Mouse (Mus musculus) layer of hippocampus, postnatal 36 days (tissue): Measurements from ENCODE around the gene Svop. TPM values are rescaled to one million over a fixed set of nuclear protein-coding genes. Genes with fewer than 3 reads are reported as not detected.

ENCODE experiments used
- DNase-seq, 2 experiments: peaks; one replicate each; pipeline ENCODE4 v3.0.0; 2022
- total RNA-seq, 2 experiments: library from RNA; stranded (reverse); gene quantifications; 2 replicates each; pipeline ENCODE4 v1.2.3; 2021

Gene Svop
- total RNA-seq, 2 experiments from 2014 or later: 170 to 175 TPM

GRCm38 (mm10) chr5:113993487-113994465, 97.6 kb downstream of the Svop start, which contains the start of gene Ssh1:
Ssh1 (minus strand) TSS chr5:113993894.
- peak; percentile 83 to 86 for DNase-seq

GRCm38 (mm10) chr5:113993031-113993486, 98.3 kb downstream of the Svop start:
- peak; percentile 43 to 57 for DNase-seq

DNA sequence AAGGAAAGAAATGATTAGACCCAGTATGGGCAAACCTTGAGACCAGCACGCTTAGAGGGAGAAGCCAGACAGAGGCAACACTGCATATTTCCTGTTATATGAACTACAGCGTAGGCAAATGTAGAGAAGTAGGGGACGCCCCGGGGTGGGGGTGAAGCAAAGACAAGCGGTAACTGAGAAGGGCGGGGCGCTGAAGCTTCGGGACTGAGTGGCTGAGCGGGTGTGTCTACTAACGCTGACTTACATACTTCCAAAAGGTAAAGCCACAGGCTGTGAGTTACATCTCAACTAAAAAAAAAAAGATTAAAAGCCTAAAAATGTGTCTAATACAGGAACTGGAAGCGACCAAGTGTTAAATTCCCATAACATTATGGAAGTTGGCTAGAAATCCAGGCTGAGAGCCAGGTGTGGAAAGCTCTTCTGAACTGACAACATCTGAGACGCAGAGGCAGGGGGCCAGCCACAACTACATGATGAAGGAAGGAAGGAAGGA, 99.0 kb downstream of the Svop start:
- no peak for DNase-seq

- no peak for DNase-seq
Observed at GRCm38 (mm10) chr5:113991141-113991540, 100.2 kb downstream of the Svop start.

GRCm38 (mm10) chr5:113990593-113990992, 100.8 kb downstream of the Svop start:
- no peak for DNase-seq

GRCm38 (mm10) chr5:113989437-113990024, 101.8 kb downstream of the Svop start:
- no peak for DNase-seq

DNA sequence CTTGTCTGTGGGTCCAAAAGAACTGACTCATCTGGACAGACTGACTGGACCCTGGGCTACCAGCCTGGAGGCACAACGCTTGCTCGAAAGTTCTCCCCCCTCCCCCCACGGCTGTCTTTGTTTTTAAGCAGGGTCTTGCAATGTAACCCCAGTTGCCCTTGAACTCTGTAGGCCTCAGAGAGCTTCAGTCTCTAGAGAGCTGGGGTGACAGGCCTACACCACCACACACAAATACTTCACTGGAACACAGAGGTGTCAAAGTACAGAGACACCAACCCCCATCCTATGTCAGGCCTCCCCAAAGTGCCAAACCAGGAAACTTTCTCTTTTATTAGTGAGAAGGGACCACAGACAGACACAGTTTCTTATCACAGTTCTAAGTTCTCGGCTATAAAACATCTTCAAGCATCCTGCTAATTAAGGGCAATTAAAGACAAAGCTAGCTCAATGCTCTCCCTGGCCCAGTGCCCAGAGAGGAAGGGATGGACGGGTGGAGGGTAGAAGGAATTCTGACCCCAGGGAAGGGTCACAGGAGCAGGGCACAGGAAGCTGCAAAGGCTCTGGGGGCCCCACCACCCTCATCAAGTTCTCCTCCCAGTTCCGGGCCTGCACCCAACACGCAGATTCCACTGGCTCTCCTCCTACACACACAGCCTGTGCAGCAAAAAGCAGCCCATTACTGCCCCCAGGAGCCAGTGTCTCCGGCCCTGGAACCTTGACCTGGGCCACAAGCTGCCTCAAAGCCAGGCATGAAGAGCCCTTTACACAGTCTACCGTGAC, 105.0 kb downstream of the Svop start:
- DNase-seq: peak in 1 of 2 experiments; percentile 60

DNA sequence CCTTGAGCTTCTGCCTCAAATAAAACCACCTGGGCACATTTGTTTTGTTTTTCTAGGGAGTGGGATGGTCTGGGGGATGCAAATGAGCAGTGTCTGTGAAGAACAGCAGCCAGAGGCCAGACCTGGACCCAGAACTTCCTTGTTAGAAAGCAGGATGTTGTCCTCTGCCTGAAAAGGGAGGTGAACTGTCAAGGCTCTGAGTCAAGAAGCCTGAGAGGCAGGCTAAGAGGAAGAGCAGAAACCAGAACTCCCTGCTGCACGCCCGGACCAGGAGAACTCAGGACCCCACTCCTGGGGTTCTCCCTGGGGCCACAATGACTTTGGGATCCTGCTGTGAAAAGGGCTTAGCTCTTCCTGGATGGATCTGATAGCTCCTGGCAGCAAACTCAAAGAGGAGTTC, 105.6 kb downstream of the Svop start:
- DNase-seq: no peak

DNA sequence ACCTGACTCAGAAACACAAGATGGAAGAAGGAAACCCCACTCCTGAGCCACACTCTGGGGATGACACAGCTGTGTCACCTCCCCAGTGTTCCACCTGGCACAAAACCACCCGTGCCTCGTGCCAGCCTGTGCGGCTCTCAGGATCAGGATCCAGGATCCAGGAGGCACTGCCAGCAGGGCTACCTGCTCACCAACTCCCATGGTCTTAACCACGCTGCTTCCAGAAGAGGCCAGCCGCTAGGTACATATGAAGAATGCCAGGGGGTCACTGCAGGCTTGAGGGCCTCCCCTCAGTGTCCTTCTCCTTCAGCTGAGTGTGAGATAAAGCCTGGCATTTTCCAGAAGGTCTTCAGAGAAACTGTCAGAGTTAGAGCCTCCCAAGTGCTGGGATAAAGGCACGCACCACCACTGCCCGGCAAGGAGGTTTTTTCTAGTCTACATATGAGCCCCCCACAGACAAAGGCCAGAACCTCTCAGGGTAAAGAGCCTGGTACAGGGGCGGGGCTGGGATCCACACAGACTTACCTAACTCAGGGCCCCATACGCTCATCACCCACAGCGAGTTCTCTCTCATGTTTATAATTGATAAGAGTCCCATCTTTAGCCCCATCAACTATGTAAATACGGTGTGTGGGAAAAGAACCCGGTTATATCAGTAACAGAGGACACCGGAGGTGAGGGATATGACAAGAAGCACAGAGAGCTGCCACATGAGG, 107.2 kb downstream of the Svop start:
- no peak for DNase-seq

GRCm38 (mm10) chr5:113983541-113983940, 107.8 kb downstream of the Svop start:
- no peak for DNase-seq

DNA sequence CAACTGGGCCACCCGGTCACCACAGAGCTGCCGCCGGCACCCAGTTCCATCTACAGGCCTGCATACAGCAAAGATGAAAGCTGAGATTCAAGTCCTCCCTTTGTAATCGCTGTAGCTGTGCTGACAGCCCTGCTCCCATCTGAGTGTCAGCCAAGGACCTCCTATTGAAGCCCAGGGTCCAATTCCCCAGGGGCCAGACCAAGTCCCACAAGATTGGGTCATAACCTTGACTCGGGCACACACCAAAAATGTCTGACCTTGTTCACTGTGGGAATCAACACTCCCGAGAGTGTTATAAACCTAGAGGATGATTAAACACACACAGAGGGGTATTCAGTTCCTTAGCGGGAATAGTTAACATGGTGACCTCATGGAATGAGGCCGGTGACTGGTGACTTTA, 109.5 kb downstream of the Svop start:
- no peak for DNase-seq

DNA sequence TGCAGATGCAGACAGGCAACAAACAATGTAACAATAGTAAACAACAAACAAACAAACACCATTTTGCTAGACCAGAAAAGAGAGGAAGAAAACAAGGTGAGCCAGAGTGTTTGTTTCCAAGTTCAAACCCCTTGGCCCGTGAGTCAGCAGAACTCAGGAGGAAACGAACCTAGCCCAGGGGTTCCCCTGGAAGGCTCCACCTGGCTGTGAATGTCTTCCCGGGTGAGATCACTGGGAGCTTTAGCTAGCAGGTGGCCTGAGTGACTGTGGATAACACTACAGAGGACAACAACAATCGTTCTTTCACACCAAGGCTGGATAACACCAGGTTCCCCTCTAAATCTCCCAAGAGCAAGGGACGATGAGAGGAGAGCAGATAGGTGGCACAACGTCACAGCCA, 110.2 kb downstream of the Svop start:
- no peak for DNase-seq

GRCm38 (mm10) chr5:113980511-113980910, 110.9 kb downstream of the Svop start:
- DNase-seq: no peak

GRCm38 (mm10) chr5:113977309-113977708, 114.1 kb downstream of the Svop start:
- no peak for DNase-seq

Other genes with a start within 250 kb of the Svop start
- gene Coro1c, start 182.8 kb downstream of the Svop start, total RNA-seq: 10 to 100 TPM; 86.9 to 99.4 TPM
- gene Ssh1, start 97.7 kb downstream of the Svop start, total RNA-seq: 10 to 100 TPM; 27.9 to 30.9 TPM
- gene Dao, start 87.9 kb downstream of the Svop start, total RNA-seq: under 1 TPM; 0.22 to 0.28 TPM
- gene Usp30, start 26.1 kb downstream of the Svop start, total RNA-seq: 10 to 100 TPM; 37.8 to 39.3 TPM
- 1 to 10 TPM; 5.8 to 5.9 TPM for gene Alkbh2, start 36.6 kb upstream of the Svop start, total RNA-seq
- gene Ung, start 38.8 kb upstream of the Svop start, total RNA-seq: 1 to 10 TPM; 2.0 to 3.6 TPM
- gene Acacb, start 55.0 kb upstream of the Svop start, total RNA-seq: 1 to 10 TPM; 4.8 to 6.5 TPM
- not detected for gene Foxn4, start 182.2 kb upstream of the Svop start, total RNA-seq
- gene Myo1h, start 197.6 kb upstream of the Svop start, total RNA-seq: 1 to 10 TPM; 2.0 to 3.0 TPM